Mouse (Mus musculus) intestine, postnatal 0 days (tissue): ENCODE results near the gene Pusl1. TPM values are rescaled to one million over a fixed set of nuclear protein-coding genes. Genes with fewer than 3 reads are reported as not detected.

Experiments used
- ATAC-seq: fragments of 200-750 bp; cut with Nextera tagmentation; 2 replicates; pipeline ENCODE4 v1.8.0; 2017; ENCODE audit warnings: mild to moderate bottlenecking, moderate TSS enrichment, moderate library complexity
- H3K27ac ChIP-seq: fragments of 300-500 bp; sonication (generic); 2 replicates; pipeline ENCODE4 v1.5.1; 2014; ENCODE audit warnings: mild to moderate bottlenecking, low read depth, low read length, moderate library complexity
- H3K27me3 ChIP-seq: fragments of 300-500 bp; sonication (generic); replicated peaks from 2 replicates; pipeline ENCODE4 v1.6.1; 2014; ENCODE audit warnings: low read length, mixed read lengths; ENCODE audit not compliant: control insufficient read depth, insufficient read depth
- H3K36me3 ChIP-seq: fragments of 300-500 bp; sonication (generic); 2 replicates; pipeline ENCODE4 v1.6.1; 2014; ENCODE audit warnings: mild to moderate bottlenecking, moderate library complexity; ENCODE audit not compliant: control insufficient read depth, insufficient read depth
- H3K4me1 ChIP-seq: fragments of 300-500 bp; sonication (generic); replicated peaks from 2 replicates; pipeline ENCODE4 v1.6.1; 2014; ENCODE audit warnings: antibody characterized with exemption, low read length, mixed read lengths; ENCODE audit not compliant: control insufficient read depth, insufficient read depth
- H3K4me2 ChIP-seq: fragments of 300-500 bp; sonication (generic); replicated peaks from 2 replicates; pipeline ENCODE4 v1.6.1; 2014; ENCODE audit warnings: low read depth, mild to moderate bottlenecking, moderate library complexity
- H3K4me3 ChIP-seq: fragments of 300-500 bp; sonication (generic); 2 replicates; pipeline ENCODE4 v1.5.1; 2014; ENCODE audit warnings: low read depth, low read length
- H3K9ac ChIP-seq: fragments of 300-500 bp; sonication (generic); 2 replicates; pipeline ENCODE4 v1.6.1; 2014; ENCODE audit warnings: mild to moderate bottlenecking, low read depth, low read length
- H3K9me3 ChIP-seq: fragments of 300-500 bp; sonication (generic); 2 replicates; pipeline ENCODE4 v1.6.1; 2016; ENCODE audit warnings: mixed run types; ENCODE audit not compliant: control insufficient read depth
- CTCF ChIP-seq: sonication (generic); IDR thresholded peaks from 2 replicates; pipeline ENCODE4 v1.5.1; 2016; ENCODE audit warnings: low read depth, mild to moderate bottlenecking, control low read depth, antibody characterized with exemption, moderate library complexity
- WGBS: fragments of 180-500 bp; shearing (Covaris S2); extraction: QIAGEN DNeasy Blood & Tissue Kit; methylation state at CpG from one replicate; pipeline ENCODE4 v1.1.7; 2014; 5-methylcytosine and 5-hydroxymethylcytosine counted together
- polyA plus RNA-seq: library from polyadenylated mRNA; unstranded; fragments of >200 nt; fragmentation: Nextera tagmentation; extraction: Ambion mirVana; gene quantifications from 2 replicates; pipeline ENCODE4 v1.2.1, GENCODE M21; 2015

Gene Pusl1
- polyA plus RNA-seq, 1 experiment from 2014 or later = 23.6 TPM

DNA sequence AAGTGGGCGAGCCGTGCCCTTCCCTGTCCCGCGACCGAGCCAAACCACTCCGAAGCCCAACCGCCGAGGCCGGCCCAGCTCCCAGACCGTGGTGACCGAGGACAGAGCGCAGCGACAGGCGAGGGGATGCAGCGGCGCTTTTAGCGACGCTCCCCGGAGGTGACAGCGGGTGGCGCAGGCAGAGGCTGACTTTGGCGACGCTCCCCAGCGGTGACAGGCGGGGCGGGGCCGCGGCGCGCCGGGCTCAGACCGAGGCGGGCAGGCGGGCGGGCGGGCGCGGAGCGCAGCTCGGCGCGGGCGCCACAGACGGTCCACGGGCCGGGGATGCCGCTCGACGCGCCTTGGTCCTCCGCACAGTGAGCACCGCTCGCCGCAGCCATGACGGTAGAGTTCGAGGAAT, 436 bp upstream of the Pusl1 start:
- ATAC-seq = peak; percentile 91
- H3K4me2 ChIP-seq = peak overlapping the region; percentile 99
- under 1% methylated on average over 54 of the region's 56 CpGs for WGBS

DNA sequence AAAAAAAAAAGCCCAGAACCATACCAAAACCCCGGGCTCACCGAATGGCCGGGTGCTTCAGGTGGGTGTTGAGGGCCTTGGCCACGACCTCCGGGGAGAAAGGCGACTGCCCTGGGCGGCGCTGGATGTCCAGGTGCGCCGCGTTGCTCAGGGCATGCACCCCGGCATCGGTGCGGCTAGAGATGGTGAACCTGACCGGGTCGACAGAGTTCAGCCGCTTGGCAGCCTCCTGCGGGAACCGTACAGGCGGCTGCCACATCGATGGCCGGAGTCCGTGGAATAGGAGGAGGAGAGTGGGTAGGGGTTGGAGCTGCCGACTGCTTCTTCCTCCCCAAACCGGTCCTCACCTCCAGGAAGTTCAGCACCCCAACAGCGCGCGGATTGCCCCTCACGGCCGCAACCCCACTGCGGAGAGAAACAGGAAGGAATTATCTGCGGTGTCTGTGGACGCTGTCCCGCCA, 540 bp downstream of the Pusl1 start:
- under 1% methylated on average over 34 of the region's 34 CpGs for WGBS
- peak overlapping the region; percentile 76 for H3K9ac ChIP-seq
- no peak overlapping the region for H3K27ac ChIP-seq
- H3K4me1 ChIP-seq = peaks cover 7% of the 10 kb centered on the region; the same call in 1 of the 2 replicates
- peak overlapping the region; percentile 99 for H3K4me2 ChIP-seq
- no peak for TF ChIP-seq CTCF
- H3K27me3 ChIP-seq = no peaks in the 10 kb centered on the region
- H3K36me3 ChIP-seq = peaks cover 38% of the 10 kb centered on the region
- peak overlapping the region; percentile 73 for H3K4me3 ChIP-seq
- no peaks in the 10 kb centered on the region for H3K9me3 ChIP-seq
- ATAC-seq = no peak

More for the DNA sequence above, 436 bp upstream of the Pusl1 start:
- Histone ChIP-seq H3K27me3 (no peaks in the 10 kb centered on the region), H3K4me1 (peaks cover 7% of the 10 kb centered on the region; the same call in 1 of the 2 replicates), H3K9ac (peak overlapping the region; percentile 76), H3K36me3 (peaks cover 37% of the 10 kb centered on the region), H3K9me3 (no peaks in the 10 kb centered on the region), H3K4me3 (peak overlapping the region; percentile 73), H3K27ac (peak overlapping the region; percentile 97)
- TF ChIP-seq CTCF = peak; percentile 61

DNA sequence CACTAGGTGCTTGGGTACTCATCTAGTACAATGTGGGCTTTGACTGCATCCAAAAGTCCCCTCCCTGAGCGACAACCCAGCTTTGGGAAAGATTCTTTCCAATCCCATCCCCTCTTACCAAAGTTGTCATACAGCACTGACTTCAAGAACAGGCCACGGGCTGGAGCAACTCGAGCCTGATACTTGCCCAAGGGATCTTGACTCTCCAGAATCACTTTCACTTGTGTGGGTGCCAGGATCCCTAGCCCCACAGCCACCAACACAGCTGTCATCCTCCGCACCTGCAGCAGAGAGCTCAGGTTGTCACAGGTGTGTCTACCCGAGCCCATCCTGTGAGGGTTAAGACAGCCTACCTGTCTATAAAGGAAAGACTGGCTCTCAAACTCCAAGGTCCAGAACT, 2.3 kb downstream of the Pusl1 start:
- H3K36me3 ChIP-seq = peaks cover 48% of the 10 kb centered on the region
- H3K4me2 ChIP-seq = no peak overlapping the region
- no peaks in the 10 kb centered on the region for H3K27me3 ChIP-seq
- H3K27ac ChIP-seq = no peak overlapping the region
- no peak overlapping the region for H3K9ac ChIP-seq
- WGBS = 83% methylated on average over 5 of the region's 5 CpGs
- no peaks in the 10 kb centered on the region for H3K9me3 ChIP-seq
- H3K4me1 ChIP-seq = 0 out of 2 replicates have a peak, but pooled peaks cover 3% of the 10 kb centered on the region
- H3K4me3 ChIP-seq = no peak overlapping the region
- ATAC-seq = no peak
- TF ChIP-seq CTCF = no peak

DNA sequence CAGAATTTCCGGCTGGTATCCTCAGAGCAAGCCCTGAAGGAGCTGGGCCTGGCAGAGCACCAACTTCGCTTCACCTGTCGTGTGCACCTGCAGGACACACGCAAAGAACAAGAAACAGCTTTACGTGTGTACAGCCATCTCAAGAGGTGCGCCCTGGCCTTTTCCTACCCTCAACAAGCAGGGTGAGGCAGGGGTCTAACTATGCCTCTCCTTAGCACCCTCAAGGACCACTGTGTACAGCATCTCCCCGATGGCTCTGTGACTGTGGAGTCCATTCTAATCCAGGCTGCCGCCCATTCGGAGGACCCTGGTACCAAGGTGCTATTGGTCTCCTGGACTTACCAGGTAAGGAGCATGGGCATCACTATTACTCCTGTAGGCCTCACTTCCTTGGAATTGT, 3.4 kb downstream of the Pusl1 start:
- Histone ChIP-seq H3K36me3 (peaks cover 48% of the 10 kb centered on the region), H3K27ac (no peak overlapping the region), H3K4me1 (0 out of 2 replicates have a peak, but pooled peaks cover 3% of the 10 kb centered on the region), H3K4me2 (no peak overlapping the region), H3K4me3 (no peak overlapping the region), H3K9me3 (no peaks in the 10 kb centered on the region), H3K9ac (no peak overlapping the region), H3K27me3 (no peaks in the 10 kb centered on the region)
- no peak for TF ChIP-seq CTCF
- ATAC-seq = no peak
- WGBS = 95% methylated on average over 9 of the region's 9 CpGs

DNA sequence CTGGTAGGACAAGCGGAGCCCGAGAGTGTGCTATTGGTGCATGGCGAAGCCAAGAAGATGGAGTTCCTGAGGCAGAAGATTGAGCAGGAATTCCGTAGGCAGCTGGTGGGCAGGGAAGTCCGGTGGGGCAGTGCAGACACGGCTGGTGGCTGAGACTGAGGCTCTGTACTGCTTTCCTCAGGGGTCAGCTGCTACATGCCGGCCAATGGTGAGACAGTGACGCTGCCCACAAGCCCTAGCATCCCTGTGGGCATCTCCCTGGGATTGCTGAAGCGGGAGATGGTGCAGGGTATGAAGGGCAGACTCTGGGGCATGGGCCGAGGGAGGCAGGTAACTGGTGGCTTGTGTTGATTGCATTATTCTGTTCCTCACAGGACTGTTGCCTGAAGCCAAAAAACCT, 3.9 kb downstream of the Pusl1 start:
- Histone ChIP-seq H3K27me3 (no peaks in the 10 kb centered on the region), H3K4me2 (no peak overlapping the region), H3K36me3 (peaks cover 48% of the 10 kb centered on the region), H3K4me1 (0 out of 2 replicates have a peak, but pooled peaks cover 3% of the 10 kb centered on the region), H3K9ac (no peak overlapping the region), H3K9me3 (no peaks in the 10 kb centered on the region), H3K27ac (no peak overlapping the region), H3K4me3 (no peak overlapping the region)
- WGBS = 91% methylated on average over 10 of the region's 10 CpGs
- no peak for ATAC-seq
- no peak for TF ChIP-seq CTCF

GRCm38 (mm10) chr4:155886330-155886729, 5.3 kb downstream of the Pusl1 start:
- H3K4me2 ChIP-seq = no peak overlapping the region
- no peak for ATAC-seq
- no peak overlapping the region for H3K4me3 ChIP-seq
- no peaks in the 10 kb centered on the region for H3K27me3 ChIP-seq
- no peaks in the 10 kb centered on the region for H3K9me3 ChIP-seq
- no peak overlapping the region for H3K9ac ChIP-seq
- peaks cover 48% of the 10 kb centered on the region for H3K36me3 ChIP-seq
- no peak overlapping the region for H3K27ac ChIP-seq
- TF ChIP-seq CTCF = no peak
- 92% methylated on average over 5 of the region's 5 CpGs for WGBS
- 0 out of 2 replicates have a peak, but pooled peaks cover 3% of the 10 kb centered on the region for H3K4me1 ChIP-seq
